Comparison of ENCODE assay signal across 8 mouse cellular contexts in genomic region chr10:59972534-59972933, GRCm38 (mm10). TPM values are rescaled to one million over a fixed set of nuclear protein-coding genes. Genes with fewer than 3 reads are reported as not detected.
DNase-seq lines count a peak whose midpoint lies in the region; ATAC-seq and TF ChIP-seq lines count a peak whose summit lies in the region.

No protein-coding gene starts in this region.

- TF ChIP-seq POLR2A in spleen, adult 2 months (IDR thresholded peaks at IDR 0.05; ENCODE audit: low read depth, low read length) = no peak

- H3K4me3 ChIP-seq in spleen, adult 2 months (ENCODE audit: extremely low read depth, insufficient read depth, insufficient read length) = no peak overlapping the region
- H3K4me3 ChIP-seq in kidney, embryonic 15.5 days (replicated peaks) = no peak overlapping the region
- no peak overlapping the region for H3K4me3 ChIP-seq in stomach, embryonic 15.5 days (replicated peaks)
- no peak overlapping the region for H3K4me3 ChIP-seq in forebrain, embryonic 10.5 days
- no peak overlapping the region for H3K4me3 ChIP-seq in forebrain, embryonic 12.5 days (replicated peaks)

- H3K9me3 ChIP-seq in kidney, embryonic 15.5 days (replicated peaks) = no peaks in the 10 kb centered on the region
- H3K9me3 ChIP-seq in stomach, embryonic 15.5 days = no peaks in the 10 kb centered on the region
- no peaks in the 10 kb centered on the region for H3K9me3 ChIP-seq in forebrain, embryonic 10.5 days
- no peaks in the 10 kb centered on the region for H3K9me3 ChIP-seq in forebrain, embryonic 12.5 days

- H3K4me1 ChIP-seq in spleen, adult 2 months (ENCODE audit: control insufficient read depth, insufficient read depth, insufficient read length) = peaks cover 55% of the 10 kb centered on the region; the same call in 1 of the 2 replicates
- H3K4me1 ChIP-seq in kidney, embryonic 15.5 days = peaks cover 50% of the 10 kb centered on the region
- H3K4me1 ChIP-seq in stomach, embryonic 15.5 days = peaks cover 31% of the 10 kb centered on the region
- peaks cover 54% of the 10 kb centered on the region for H3K4me1 ChIP-seq in forebrain, embryonic 10.5 days
- H3K4me1 ChIP-seq in forebrain, embryonic 12.5 days = peaks cover 32% of the 10 kb centered on the region

- no peak for TF ChIP-seq CTCF in spleen, adult 2 months (IDR thresholded peaks at IDR 0.05; ENCODE audit: extremely low read depth, insufficient read depth, insufficient read length, insufficient replicate concordance)

- H3K36me3 ChIP-seq in spleen, adult 2 months (ENCODE audit: control insufficient read depth, insufficient read depth, low read length) = no peaks in the 10 kb centered on the region
- H3K36me3 ChIP-seq in kidney, embryonic 15.5 days = no peaks in the 10 kb centered on the region
- H3K36me3 ChIP-seq in stomach, embryonic 15.5 days = no peaks in the 10 kb centered on the region
- H3K36me3 ChIP-seq in forebrain, embryonic 10.5 days (replicated peaks) = no peaks in the 10 kb centered on the region
- H3K36me3 ChIP-seq in forebrain, embryonic 12.5 days (replicated peaks) = no peaks in the 10 kb centered on the region

- H3K9ac ChIP-seq in kidney, embryonic 15.5 days = no peak overlapping the region
- H3K9ac ChIP-seq in stomach, embryonic 15.5 days = no peak overlapping the region
- no peak overlapping the region for H3K9ac ChIP-seq in forebrain, embryonic 12.5 days

- no peaks in the 10 kb centered on the region for H3K27me3 ChIP-seq in spleen, adult 2 months (ENCODE audit: control insufficient read depth, insufficient read depth, low read length)
- no peaks in the 10 kb centered on the region for H3K27me3 ChIP-seq in kidney, embryonic 15.5 days
- no peaks in the 10 kb centered on the region for H3K27me3 ChIP-seq in stomach, embryonic 15.5 days (replicated peaks)
- H3K27me3 ChIP-seq in forebrain, embryonic 10.5 days (ENCODE audit: poor library complexity, severe bottlenecking) = peaks cover 15% of the 10 kb centered on the region; the same call in 1 of the 2 replicates
- H3K27me3 ChIP-seq in forebrain, embryonic 12.5 days = 0 out of 2 replicates have a peak, but pooled peaks cover 2% of the 10 kb centered on the region

- peak; percentile 58 for DNase-seq in adrenal gland, postnatal 14 days
- DNase-seq in adrenal gland, adult 8-10 months = no peak
- DNase-seq in spleen, adult 2 months (ENCODE audit: low read depth in 1 of 2, low spot score in 2 of 2) = no peak
- DNase-seq in spleen, postnatal 14 days (ENCODE audit: low spot score in 2 of 2) = no peak
- no peak for DNase-seq in forebrain, embryonic 10.5 days (ENCODE audit: extremely low spot score, low spot score)

- WGBS in spleen, adult 2 months = 56% methylated on average over 2 of the region's 2 CpGs
- WGBS in kidney, embryonic 15.5 days = 71% methylated on average over 2 of the region's 2 CpGs
- WGBS in stomach, embryonic 15.5 days = 67% methylated on average over 2 of the region's 2 CpGs
- 76% methylated on average over 2 of the region's 2 CpGs for WGBS in forebrain, embryonic 10.5 days
- 60% methylated on average over 2 of the region's 2 CpGs for WGBS in forebrain, embryonic 12.5 days

- H3K4me2 ChIP-seq in kidney, embryonic 15.5 days = no peak overlapping the region
- no peak overlapping the region for H3K4me2 ChIP-seq in stomach, embryonic 15.5 days
- H3K4me2 ChIP-seq in forebrain, embryonic 12.5 days = no peak overlapping the region

- H3K27ac ChIP-seq in spleen, adult 2 months (ENCODE audit: insufficient read depth, low read length) = peak overlapping the region; percentile 93
- H3K27ac ChIP-seq in kidney, embryonic 15.5 days = peak overlapping the region; percentile 34; the same call in 1 of the 2 replicates
- 0 out of 2 replicates have a peak overlapping the region, but pooled peaks have one; percentile 66 for H3K27ac ChIP-seq in stomach, embryonic 15.5 days
- H3K27ac ChIP-seq in forebrain, embryonic 10.5 days = no peak overlapping the region
- H3K27ac ChIP-seq in forebrain, embryonic 12.5 days = no peak overlapping the region

- ATAC-seq in kidney, embryonic 15.5 days (replicated peaks; ENCODE audit: low FRiP score) = no peak
- no peak for ATAC-seq in stomach, embryonic 15.5 days (ENCODE audit: insufficient read depth, low FRiP score, low read depth)
- ATAC-seq in forebrain, embryonic 12.5 days (ENCODE audit: low FRiP score) = no peak

RNA-seq across cellular contexts. Expression of gene Ddit4, which starts 20.9 kb away (rescaled TPM):
- 70.5 and 103 TPM in 2 replicates for total RNA-seq in adrenal gland, postnatal 14 days (2021)
- total RNA-seq in adrenal gland, adult 8-10 months (2022) = 10 to 100 TPM; 27.9 to 91.5 (median 34.7) TPM
- 152 and 168 TPM in 2 replicates for polyA plus RNA-seq in spleen, adult 2 months (2012; rRNA removed)
- 31.0 and 36.3 TPM in 2 replicates for polyA plus RNA-seq in kidney, embryonic 15.5 days (2015; fragmentation: Nextera tagmentation; extraction: Ambion mirVana)
- 45.6 and 45.8 TPM in 2 replicates for polyA plus RNA-seq in stomach, embryonic 15.5 days (2015; fragmentation: Nextera tagmentation; extraction: Ambion mirVana)
- polyA plus RNA-seq in forebrain, embryonic 10.5 days (2016; fragmentation: Nextera tagmentation; extraction: Ambion mirVana) = 32.7 and 35.3 TPM in 2 replicates
- 58.9 and 61.6 TPM in 2 replicates for polyA plus RNA-seq in forebrain, embryonic 12.5 days (2016; fragmentation: Nextera tagmentation; extraction: Ambion mirVana)

RNA-seq across cellular contexts. Expression of gene Ascc1, which starts 30.1 kb away (rescaled TPM):
- total RNA-seq in adrenal gland, postnatal 14 days (2021) = 27.8 and 29.8 TPM in 2 replicates
- 10 to 100 TPM; 32.6 to 37.8 (median 35.5) TPM for total RNA-seq in adrenal gland, adult 8-10 months (2022)
- 11.9 and 12.0 TPM in 2 replicates for polyA plus RNA-seq in spleen, adult 2 months (2012; rRNA removed)
- 48.7 and 50.6 TPM in 2 replicates for polyA plus RNA-seq in kidney, embryonic 15.5 days (2015; fragmentation: Nextera tagmentation; extraction: Ambion mirVana)
- polyA plus RNA-seq in stomach, embryonic 15.5 days (2015; fragmentation: Nextera tagmentation; extraction: Ambion mirVana) = 42.4 and 47.0 TPM in 2 replicates
- 33.5 and 34.7 TPM in 2 replicates for polyA plus RNA-seq in forebrain, embryonic 10.5 days (2016; fragmentation: Nextera tagmentation; extraction: Ambion mirVana)
- 38.5 and 38.6 TPM in 2 replicates for polyA plus RNA-seq in forebrain, embryonic 12.5 days (2016; fragmentation: Nextera tagmentation; extraction: Ambion mirVana)

RNA-seq across cellular contexts. Expression of gene Anapc16, which starts 30.4 kb away (rescaled TPM):
- 57.5 and 68.8 TPM in 2 replicates for total RNA-seq in adrenal gland, postnatal 14 days (2021)
- 10 to 100 TPM; 73.6 to 95.8 (median 81.1) TPM for total RNA-seq in adrenal gland, adult 8-10 months (2022)
- polyA plus RNA-seq in spleen, adult 2 months (2012; rRNA removed) = 55.4 and 62.1 TPM in 2 replicates
- 102 and 107 TPM in 2 replicates for polyA plus RNA-seq in kidney, embryonic 15.5 days (2015; fragmentation: Nextera tagmentation; extraction: Ambion mirVana)
- polyA plus RNA-seq in stomach, embryonic 15.5 days (2015; fragmentation: Nextera tagmentation; extraction: Ambion mirVana) = 98.8 and 107 TPM in 2 replicates
- 96.8 and 108 TPM in 2 replicates for polyA plus RNA-seq in forebrain, embryonic 10.5 days (2016; fragmentation: Nextera tagmentation; extraction: Ambion mirVana)
- 100 and 106 TPM in 2 replicates for polyA plus RNA-seq in forebrain, embryonic 12.5 days (2016; fragmentation: Nextera tagmentation; extraction: Ambion mirVana)

Comparison
In these comparisons a context has a peak if more than half of its experiments do, and no peak if none do; other contexts are left out.
1. H3K27ac ChIP-seq: peak in spleen, adult 2 months (single experiment), kidney, embryonic 15.5 days (single experiment) and stomach, embryonic 15.5 days (single experiment); none in forebrain, embryonic 10.5 days (single experiment) and forebrain, embryonic 12.5 days (single experiment).